Mouse (Mus musculus) stomach, postnatal 0 days (tissue): ENCODE measurements at regions not wholly inside any gene's neighbourhood (a gene's known extent, or its start where the extent isn't known, plus 50 kb on each side); places are given as distances from the start of the nearest gene placed in this dataset.

Source experiments
- ATAC-seq: fragments of 200-750 bp; cut with Nextera tagmentation; 2 replicates; pipeline ENCODE4 v1.8.0; 2017; ENCODE audit not compliant: low FRiP score, low TSS enrichment
- DNase-seq: peaks from one replicate; pipeline ENCODE4 v3.0.0-alpha.2; 2016; ENCODE audit warnings: low spot score
- H3K27ac ChIP-seq: fragments of 300-500 bp; sonication (generic); replicated peaks from 2 replicates; pipeline ENCODE4 v1.5.1; 2014; ENCODE audit warnings: mild to moderate bottlenecking, control low read depth
- H3K27me3 ChIP-seq: fragments of 300-500 bp; sonication (generic); 2 replicates; pipeline ENCODE4 v1.6.1; 2014; ENCODE audit warnings: low read length; ENCODE audit not compliant: control insufficient read depth, insufficient read depth
- H3K36me3 ChIP-seq: fragments of 300-500 bp; sonication (generic); 2 replicates; pipeline ENCODE4 v1.6.1; 2014; ENCODE audit warnings: low read length, mixed read lengths; ENCODE audit not compliant: control insufficient read depth, insufficient read depth
- H3K4me1 ChIP-seq: fragments of 300-500 bp; sonication (generic); replicated peaks from 2 replicates; pipeline ENCODE4 v1.6.1; 2014; ENCODE audit warnings: antibody characterized with exemption; ENCODE audit not compliant: control insufficient read depth, insufficient read depth
- H3K4me2 ChIP-seq: fragments of 300-500 bp; sonication (generic); replicated peaks from 2 replicates; pipeline ENCODE4 v1.6.1; 2014; ENCODE audit warnings: low read depth, mild to moderate bottlenecking, control low read depth, moderate library complexity
- H3K4me3 ChIP-seq: fragments of 300-500 bp; sonication (generic); 2 replicates; pipeline ENCODE4 v1.5.1; 2014; ENCODE audit warnings: low read depth, low read length, control low read depth
- H3K9ac ChIP-seq: fragments of 300-500 bp; sonication (generic); 2 replicates; pipeline ENCODE4 v1.6.1; 2014; ENCODE audit warnings: mild to moderate bottlenecking, low read length, control low read depth, mixed read lengths
- H3K9me3 ChIP-seq: fragments of 300-500 bp; sonication (generic); 2 replicates; pipeline ENCODE4 v1.6.1; 2016; ENCODE audit warnings: low read length; ENCODE audit not compliant: control insufficient read depth
- CTCF ChIP-seq: IDR thresholded peaks from 2 replicates; pipeline ENCODE4 v1.5.1; 2016; ENCODE audit warnings: antibody characterized with exemption, low read depth, mild to moderate bottlenecking, moderate library complexity
- EP300 ChIP-seq: optimal IDR thresholded peaks from 2 replicates; pipeline ENCODE3; 2016; ENCODE audit warnings: antibody characterized with exemption
- WGBS: fragments of 180-500 bp; shearing (Covaris S2); extraction: QIAGEN DNeasy Blood & Tissue Kit; methylation state at CpG from one replicate; pipeline ENCODE4 v1.1.7; 2014; 5-methylcytosine and 5-hydroxymethylcytosine counted together

- H3K4me3 ChIP-seq = no peak overlapping the region
- no peak for TF ChIP-seq CTCF
- no peak for TF ChIP-seq EP300
Measured at GRCm38 (mm10) chr1:89011454-89011853, 58.8 kb upstream of the Sh3bp4 start.

GRCm38 (mm10) chr1:89015385-89015784 lies 54.8 kb upstream of the Sh3bp4 start:
- DNase-seq (peak; percentile 82), ATAC-seq (peak; percentile 91)
- Histone ChIP-seq H3K4me3 (no peak overlapping the region), H3K4me2 (peak overlapping the region; percentile 28), H3K9me3 (no peaks in the 10 kb centered on the region), H3K9ac (no peak overlapping the region), H3K27me3 (no peaks in the 10 kb centered on the region), H3K27ac (peak overlapping the region; percentile 50), H3K36me3 (no peaks in the 10 kb centered on the region), H3K4me1 (no peaks in the 10 kb centered on the region)
- 32% methylated on average over 12 of the region's 12 CpGs for WGBS
- TF ChIP-seq EP300 (peak; percentile 56), CTCF (no peak)

More at GRCm38 (mm10) chr1:89011454-89011853, 58.8 kb upstream of the Sh3bp4 start:
- Histone ChIP-seq H3K36me3 (no peaks in the 10 kb centered on the region), H3K27me3 (no peaks in the 10 kb centered on the region), H3K9me3 (no peaks in the 10 kb centered on the region), H3K27ac (no peak overlapping the region), H3K4me1 (no peaks in the 10 kb centered on the region), H3K9ac (no peak overlapping the region), H3K4me2 (no peak overlapping the region)
- 65% methylated on average over 7 of the region's 7 CpGs for WGBS
- DNase-seq (no peak), ATAC-seq (no peak)

GRCm38 (mm10) chr1:89015845-89016244 lies 54.4 kb upstream of the Sh3bp4 start:
- no peaks in the 10 kb centered on the region for H3K4me1 ChIP-seq
- no peaks in the 10 kb centered on the region for H3K27me3 ChIP-seq
- TF ChIP-seq CTCF = no peak
- TF ChIP-seq EP300 = peak; percentile 26
- 51% methylated on average over 10 of the region's 10 CpGs for WGBS
- H3K27ac ChIP-seq = peak overlapping the region; percentile 50
- peak; percentile 79; the same call in 1 of the 2 replicates for ATAC-seq
- no peak overlapping the region for H3K4me3 ChIP-seq
- no peaks in the 10 kb centered on the region for H3K36me3 ChIP-seq
- peak; percentile 31 for DNase-seq
- H3K4me2 ChIP-seq = peak overlapping the region; percentile 28
- no peak overlapping the region for H3K9ac ChIP-seq
- H3K9me3 ChIP-seq = no peaks in the 10 kb centered on the region

- no peak overlapping the region for H3K4me2 ChIP-seq
- H3K27me3 ChIP-seq = no peaks in the 10 kb centered on the region
- ATAC-seq = no peak
Measured at GRCm38 (mm10) chr1:89019778-89020373, 50.3 kb upstream of the Sh3bp4 start.

More at GRCm38 (mm10) chr1:89019778-89020373, 50.3 kb upstream of the Sh3bp4 start:
- TF ChIP-seq EP300 = no peak
- TF ChIP-seq CTCF = no peak
- Histone ChIP-seq H3K9ac (no peak overlapping the region), H3K4me1 (no peaks in the 10 kb centered on the region), H3K4me3 (no peak overlapping the region), H3K9me3 (no peaks in the 10 kb centered on the region), H3K36me3 (no peaks in the 10 kb centered on the region), H3K27ac (no peak overlapping the region)
- DNase-seq = no peak
- WGBS = 86% methylated on average over 4 of the region's 4 CpGs
